Mouse (Mus musculus): ENCODE measurements around the gene Unc93a. TPM values are rescaled to one million over a fixed set of nuclear protein-coding genes. Genes with fewer than 3 reads are reported as not detected.
"Not testable (repeated sequence)": the region's sequence is repeated elsewhere in the genome, so short reads cannot be mapped to it uniquely, and the experiment has no call there.

Gene Unc93a
- polyA plus RNA-seq, 1 experiment from 2014 or later = not detected

GRCm38 (mm10) chr17:13092960-13093359 lies 38.6 kb downstream of the Unc93a start:
- WGBS = 93% methylated on average over 2 of the region's 4 CpGs

GRCm38 (mm10) chr17:13092100-13092764 lies 39.4 kb downstream of the Unc93a start:
- not testable (repeated sequence) for ATAC-seq (ENCODE audit: low read depth); H3K4me1 ChIP-seq (ENCODE audit: control insufficient read depth, insufficient read depth, low read length); H3K4me2 ChIP-seq (ENCODE audit: low read depth, low read length); H3K36me3 ChIP-seq (ENCODE audit: control insufficient read depth, insufficient read depth, low read length); H3K27me3 ChIP-seq (ENCODE audit: control insufficient read depth, insufficient read depth, low read length); H3K9me3 ChIP-seq (ENCODE audit: control insufficient read depth, low read length); H3K9ac ChIP-seq (replicated peaks; ENCODE audit: low read depth, low read length); H3K4me3 ChIP-seq (ENCODE audit: low read depth, low read length); H3K27ac ChIP-seq (ENCODE audit: low read depth, low read length)
- WGBS = 67% methylated on average over 5 of the region's 8 CpGs

More at GRCm38 (mm10) chr17:13092960-13093359, 38.6 kb downstream of the Unc93a start:
- H3K36me3 ChIP-seq (ENCODE audit: control insufficient read depth, insufficient read depth, low read length); H3K27me3 ChIP-seq (ENCODE audit: control insufficient read depth, insufficient read depth, low read length); H3K27ac ChIP-seq (ENCODE audit: low read depth, low read length); H3K4me2 ChIP-seq (ENCODE audit: low read depth, low read length); H3K9ac ChIP-seq (replicated peaks; ENCODE audit: low read depth, low read length); ATAC-seq (ENCODE audit: low read depth); H3K4me3 ChIP-seq (ENCODE audit: low read depth, low read length); H3K9me3 ChIP-seq (ENCODE audit: control insufficient read depth, low read length); H3K4me1 ChIP-seq (ENCODE audit: control insufficient read depth, insufficient read depth, low read length): not testable (repeated sequence)

- not testable (repeated sequence) for H3K27me3 ChIP-seq (ENCODE audit: control insufficient read depth, insufficient read depth, low read length); H3K9me3 ChIP-seq (ENCODE audit: control insufficient read depth, low read length); H3K4me3 ChIP-seq (ENCODE audit: low read depth, low read length); H3K27ac ChIP-seq (ENCODE audit: low read depth, low read length); H3K36me3 ChIP-seq (ENCODE audit: control insufficient read depth, insufficient read depth, low read length); H3K4me2 ChIP-seq (ENCODE audit: low read depth, low read length); H3K9ac ChIP-seq (replicated peaks; ENCODE audit: low read depth, low read length); H3K4me1 ChIP-seq (ENCODE audit: control insufficient read depth, insufficient read depth, low read length); ATAC-seq (ENCODE audit: low read depth)
- WGBS = no CpG with 5 or more reads among the region's 1 CpGs
These were observed 40.1 kb downstream of the Unc93a start for GRCm38 (mm10) chr17:13091510-13091909.

- not testable (repeated sequence) for H3K4me1 ChIP-seq (ENCODE audit: control insufficient read depth, insufficient read depth, low read length); H3K9ac ChIP-seq (replicated peaks; ENCODE audit: low read depth, low read length); H3K27me3 ChIP-seq (ENCODE audit: control insufficient read depth, insufficient read depth, low read length); ATAC-seq (ENCODE audit: low read depth); H3K4me2 ChIP-seq (ENCODE audit: low read depth, low read length); H3K27ac ChIP-seq (ENCODE audit: low read depth, low read length); H3K36me3 ChIP-seq (ENCODE audit: control insufficient read depth, insufficient read depth, low read length); H3K4me3 ChIP-seq (ENCODE audit: low read depth, low read length); H3K9me3 ChIP-seq (ENCODE audit: control insufficient read depth, low read length)
- 78% methylated on average over 3 of the region's 5 CpGs for WGBS
These were observed 62.4 kb downstream of the Unc93a start for GRCm38 (mm10) chr17:13069227-13069626.

- WGBS = 89% methylated on average over 1 of the region's 4 CpGs
- not testable (repeated sequence) for ATAC-seq (ENCODE audit: low read depth)
These were observed 63.7 kb downstream of the Unc93a start for GRCm38 (mm10) chr17:13067864-13068385.

GRCm38 (mm10) chr17:13062882-13063281 lies 68.7 kb downstream of the Unc93a start:
- H3K27me3 ChIP-seq (ENCODE audit: control insufficient read depth, insufficient read depth, low read length); H3K27ac ChIP-seq (ENCODE audit: low read depth, low read length); H3K4me2 ChIP-seq (ENCODE audit: low read depth, low read length); H3K36me3 ChIP-seq (ENCODE audit: control insufficient read depth, insufficient read depth, low read length); H3K9ac ChIP-seq (replicated peaks; ENCODE audit: low read depth, low read length); H3K4me3 ChIP-seq (ENCODE audit: low read depth, low read length); H3K4me1 ChIP-seq (ENCODE audit: control insufficient read depth, insufficient read depth, low read length); ATAC-seq (ENCODE audit: low read depth); H3K9me3 ChIP-seq (ENCODE audit: control insufficient read depth, low read length): not testable (repeated sequence)
- 85% methylated on average over 4 of the region's 7 CpGs for WGBS

More at GRCm38 (mm10) chr17:13067864-13068385, 63.7 kb downstream of the Unc93a start:
- not testable (repeated sequence) for H3K4me1 ChIP-seq (ENCODE audit: control insufficient read depth, insufficient read depth, low read length); H3K4me2 ChIP-seq (ENCODE audit: low read depth, low read length); H3K4me3 ChIP-seq (ENCODE audit: low read depth, low read length); H3K9ac ChIP-seq (replicated peaks; ENCODE audit: low read depth, low read length); H3K27me3 ChIP-seq (ENCODE audit: control insufficient read depth, insufficient read depth, low read length); H3K27ac ChIP-seq (ENCODE audit: low read depth, low read length); H3K36me3 ChIP-seq (ENCODE audit: control insufficient read depth, insufficient read depth, low read length); H3K9me3 ChIP-seq (ENCODE audit: control insufficient read depth, low read length)

GRCm38 (mm10) chr17:13060804-13061203 lies 70.8 kb downstream of the Unc93a start, which contains the start of gene Tcp10b:
Gene Tcp10b, plus strand, starts transcription at chr17:13061104.
- 92% methylated on average over 4 of the region's 4 CpGs for WGBS
- not testable (repeated sequence) for H3K9ac ChIP-seq (replicated peaks; ENCODE audit: low read depth, low read length); H3K27ac ChIP-seq (ENCODE audit: low read depth, low read length); H3K4me3 ChIP-seq (ENCODE audit: low read depth, low read length); H3K27me3 ChIP-seq (ENCODE audit: control insufficient read depth, insufficient read depth, low read length); H3K36me3 ChIP-seq (ENCODE audit: control insufficient read depth, insufficient read depth, low read length); H3K9me3 ChIP-seq (ENCODE audit: control insufficient read depth, low read length); H3K4me2 ChIP-seq (ENCODE audit: low read depth, low read length); H3K4me1 ChIP-seq (ENCODE audit: control insufficient read depth, insufficient read depth, low read length); ATAC-seq (ENCODE audit: low read depth)

Other genes starting within 250 kb of the Unc93a start
- gene Pnldc1, start 221.6 kb downstream of the Unc93a start, polyA plus RNA-seq (2014; fragmentation: Nextera tagmentation; extraction: Ambion mirVana) = 1.6 and 2.0 TPM in 2 replicates
- 375 and 416 TPM in 2 replicates for gene Tcp1, start 216.1 kb downstream of the Unc93a start, polyA plus RNA-seq (2014; fragmentation: Nextera tagmentation; extraction: Ambion mirVana)
- gene Mrpl18, start 215.5 kb downstream of the Unc93a start, polyA plus RNA-seq (2014; fragmentation: Nextera tagmentation; extraction: Ambion mirVana) = 128 and 133 TPM in 2 replicates
- gene Acat3, start 191.2 kb downstream of the Unc93a start, polyA plus RNA-seq (2014; fragmentation: Nextera tagmentation; extraction: Ambion mirVana) = 1.3 and 1.4 TPM in 2 replicates
- gene Acat2, start 171.1 kb downstream of the Unc93a start, polyA plus RNA-seq (2014; fragmentation: Nextera tagmentation; extraction: Ambion mirVana) = 188 and 294 TPM in 2 replicates
- 119 and 126 TPM in 2 replicates for gene Wtap, start 137.6 kb downstream of the Unc93a start, polyA plus RNA-seq (2014; fragmentation: Nextera tagmentation; extraction: Ambion mirVana)
- gene Sod2, start 125.0 kb downstream of the Unc93a start, polyA plus RNA-seq (2014; fragmentation: Nextera tagmentation; extraction: Ambion mirVana) = 167 and 173 TPM in 2 replicates
- not detected in 2 replicates for gene Gpr31b, start 79.5 kb downstream of the Unc93a start, polyA plus RNA-seq (2014; fragmentation: Nextera tagmentation; extraction: Ambion mirVana)
- 0.17 and 0.42 TPM in 2 replicates for gene Tcp10b, start 70.7 kb downstream of the Unc93a start, polyA plus RNA-seq (2014; fragmentation: Nextera tagmentation; extraction: Ambion mirVana)
- not detected in 2 replicates for gene Smok2a, start 89.4 kb upstream of the Unc93a start, polyA plus RNA-seq (2014; fragmentation: Nextera tagmentation; extraction: Ambion mirVana)
- not detected in 2 replicates for gene Smok2b, start 98.4 kb upstream of the Unc93a start, polyA plus RNA-seq (2014; fragmentation: Nextera tagmentation; extraction: Ambion mirVana)
- gene Tcp10c, start 222.8 kb upstream of the Unc93a start, polyA plus RNA-seq (2014; fragmentation: Nextera tagmentation; extraction: Ambion mirVana) = not detected in 2 replicates